Mouse (Mus musculus) heart, adult 11 months (tissue): ENCODE data around the gene Spryd4.
"Not testable (repeated sequence)": the region's sequence is repeated elsewhere in the genome, so short reads cannot be mapped to it uniquely, and the experiment has no call there.

Experiments used
- DNase-seq: peaks from one replicate; pipeline ENCODE4 v3.0.0; 2022

Gene Spryd4

GRCm38 (mm10) chr10:128225064-128225463 lies 13.5 kb upstream of the Spryd4 start:
- DNase-seq = peak; percentile 81

- peak; percentile 92 for DNase-seq
These were observed 10.1 kb upstream of the Spryd4 start for GRCm38 (mm10) chr10:128221533-128222286.

GRCm38 (mm10) chr10:128218387-128219117 lies 6.9 kb upstream of the Spryd4 start:
- no peak for DNase-seq

GRCm38 (mm10) chr10:128214981-128215380 lies 3.4 kb upstream of the Spryd4 start:
- DNase-seq = no peak

GRCm38 (mm10) chr10:128214112-128214511 lies 2.5 kb upstream of the Spryd4 start:
- DNase-seq = not testable (repeated sequence)

- DNase-seq = peak; percentile 91
These were observed 1.3 kb upstream of the Spryd4 start for GRCm38 (mm10) chr10:128212871-128213323.

GRCm38 (mm10) chr10:128212148-128212547 lies 541 bp upstream of the Spryd4 start:
- DNase-seq = no peak

- no peak for DNase-seq
These were observed 653 bp downstream of the Spryd4 start for GRCm38 (mm10) chr10:128210954-128211353.

GRCm38 (mm10) chr10:128210131-128210530 lies 1.5 kb downstream of the Spryd4 start:
- DNase-seq = no peak

GRCm38 (mm10) chr10:128209311-128210009 lies 2.1 kb downstream of the Spryd4 start:
- DNase-seq = no peak

GRCm38 (mm10) chr10:128208326-128208725 lies 3.3 kb downstream of the Spryd4 start:
- no peak for DNase-seq

GRCm38 (mm10) chr10:128204941-128205340 lies 6.7 kb downstream of the Spryd4 start:
- no peak for DNase-seq

GRCm38 (mm10) chr10:128201856-128202255 lies 9.8 kb downstream of the Spryd4 start:
- no peak for DNase-seq

GRCm38 (mm10) chr10:128194551-128195461 lies 16.8 kb downstream of the Spryd4 start:
- peak; percentile 90 for DNase-seq

GRCm38 (mm10) chr10:128194024-128194550 lies 17.5 kb downstream of the Spryd4 start, which contains the start of gene Gls2:
TSS of gene Gls2 (plus strand) at chr10:128194457.
- peak; percentile 100 for DNase-seq

- peak; percentile 82 for DNase-seq
These were observed 18.5 kb downstream of the Spryd4 start for GRCm38 (mm10) chr10:128193113-128193512.

GRCm38 (mm10) chr10:128192030-128192766 lies 19.4 kb downstream of the Spryd4 start:
- DNase-seq = not testable (repeated sequence)

GRCm38 (mm10) chr10:128191472-128191871 lies 20.1 kb downstream of the Spryd4 start:
- no peak for DNase-seq

GRCm38 (mm10) chr10:128188242-128188877 lies 23.2 kb downstream of the Spryd4 start:
- DNase-seq = peak; percentile 92

GRCm38 (mm10) chr10:128187181-128187605 lies 24.4 kb downstream of the Spryd4 start:
- peak; percentile 79 for DNase-seq

GRCm38 (mm10) chr10:128185959-128186358 lies 25.6 kb downstream of the Spryd4 start:
- peak; percentile 96 for DNase-seq
